Mouse (Mus musculus): ENCODE measurements around the gene Gm5414.
A peak's percentile ranks its signal among the peaks of the same experiment; 100 is the strongest.

The Gm5414 gene

DNA sequence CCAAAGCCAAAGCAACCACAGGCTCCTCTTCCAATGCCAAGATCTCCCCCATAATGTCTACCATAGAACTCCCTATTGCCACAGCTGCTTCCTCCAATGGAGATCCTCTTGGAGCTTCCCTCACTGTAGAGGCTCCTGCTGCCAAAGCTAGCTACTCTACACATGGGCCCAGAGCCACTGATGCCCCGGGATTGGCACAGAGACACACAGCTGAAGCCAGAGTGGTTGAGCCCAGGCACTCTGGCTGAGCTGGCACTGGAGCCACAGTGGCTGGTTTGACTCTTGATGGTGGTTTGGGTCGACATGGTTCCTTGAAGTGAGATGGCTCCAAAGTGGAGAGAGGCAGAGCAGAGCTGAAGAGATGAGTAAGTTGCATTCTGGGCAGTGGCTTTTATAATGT lies at the start of gene Gm5414:
TSS of gene Gm5414 (minus strand) at position 305 of the 400 bp plus-strand sequence.
- DNase-seq (ENCODE audit: low read depth, low spot score): no peak

DNA sequence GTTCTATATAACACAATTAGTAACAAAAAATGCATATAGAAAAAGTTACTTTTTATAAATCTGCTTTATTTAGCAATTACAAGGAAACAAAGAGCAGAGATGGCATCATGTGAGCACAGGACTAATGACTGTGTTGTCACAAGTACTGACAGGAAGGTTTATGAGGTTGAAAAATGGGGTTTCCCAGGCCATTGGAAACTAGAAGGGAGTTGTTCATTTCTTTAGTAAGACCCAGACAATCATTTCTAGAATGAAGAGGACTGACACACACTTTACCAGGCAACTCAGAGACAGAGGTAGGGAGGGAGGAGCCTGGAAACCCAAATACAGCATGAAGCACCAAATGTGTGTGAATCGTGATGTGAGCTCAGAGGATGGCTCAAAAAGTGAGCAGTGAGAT lies 48.0 kb upstream of the Gm5414 start:
- DNase-seq (ENCODE audit: low read depth, low spot score): no peak

GRCm38 (mm10) chr15:101652736-101653265 lies 24.8 kb upstream of the Gm5414 start:
- DNase-seq (ENCODE audit: low read depth, low spot score): peak; percentile 3

- DNase-seq (ENCODE audit: low read depth, low spot score): no peak
Measured at GRCm38 (mm10) chr15:101647280-101647679, 19.3 kb upstream of the Gm5414 start, which contains the start of gene Gm5478. Gene Gm5478, minus strand, starts transcription at chr15:101647380.

DNA sequence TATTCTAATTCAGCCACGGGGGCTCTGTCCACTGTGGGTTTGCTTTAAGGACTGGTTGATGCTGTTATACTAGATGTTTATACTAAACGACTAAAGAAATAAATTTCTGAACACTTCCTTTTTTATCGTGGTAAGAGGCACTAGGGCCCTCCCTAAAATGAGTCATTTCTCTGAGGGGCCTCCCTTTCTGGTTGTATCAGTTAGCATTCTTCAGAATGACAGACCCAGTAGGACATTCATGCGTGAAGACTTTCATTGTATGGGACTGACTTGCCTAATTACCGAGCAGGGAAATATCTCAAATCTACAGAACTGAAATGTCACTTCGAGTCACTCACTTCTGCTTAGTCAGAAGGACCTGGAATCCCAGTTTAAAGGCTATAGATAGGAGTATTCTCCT lies 28.9 kb downstream of the Gm5414 start:
- DNase-seq (ENCODE audit: low read depth, low spot score): no peak

DNA sequence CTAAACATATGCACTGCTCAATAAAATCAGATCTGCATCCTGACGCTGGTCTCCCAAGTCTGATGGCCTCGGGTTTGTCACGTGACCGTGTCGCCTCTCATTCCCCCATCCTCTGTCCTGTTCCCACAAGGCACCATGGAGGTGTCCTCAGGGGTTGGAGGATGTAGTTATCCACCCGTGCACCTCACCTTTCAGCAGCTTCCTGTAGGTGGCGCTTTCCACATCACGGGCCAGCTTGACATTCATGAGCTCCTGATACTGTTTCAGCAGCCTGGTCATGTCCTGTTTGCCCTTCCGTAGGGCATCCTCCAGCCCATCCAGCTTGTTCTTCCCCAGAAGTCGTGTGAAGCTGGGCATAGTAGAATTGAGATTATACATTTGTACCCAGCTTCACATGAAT lies 39.8 kb downstream of the Gm5414 start:
- DNase-seq (ENCODE audit: low read depth, low spot score): no peak

DNA sequence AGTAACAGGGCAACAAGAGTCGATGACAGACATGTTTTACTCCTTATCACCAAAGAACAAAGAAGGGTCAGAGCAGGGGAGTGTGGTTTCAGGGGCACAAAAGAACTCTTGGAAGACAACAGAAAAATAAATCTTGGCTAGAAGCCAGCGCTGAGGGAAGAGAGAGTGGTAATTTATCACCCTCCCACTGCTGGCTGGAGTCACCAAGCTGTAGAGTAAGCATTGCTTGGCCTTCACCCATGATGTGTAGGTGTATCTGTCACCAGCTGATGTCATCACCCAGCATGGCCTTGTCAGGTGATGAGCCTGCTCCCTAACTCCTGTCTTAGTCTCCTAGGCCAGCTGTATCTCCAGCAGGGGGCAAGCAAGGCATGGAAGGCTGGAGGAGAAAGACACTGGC lies 43.5 kb downstream of the Gm5414 start:
- no peak for DNase-seq (ENCODE audit: low read depth, low spot score)

DNA sequence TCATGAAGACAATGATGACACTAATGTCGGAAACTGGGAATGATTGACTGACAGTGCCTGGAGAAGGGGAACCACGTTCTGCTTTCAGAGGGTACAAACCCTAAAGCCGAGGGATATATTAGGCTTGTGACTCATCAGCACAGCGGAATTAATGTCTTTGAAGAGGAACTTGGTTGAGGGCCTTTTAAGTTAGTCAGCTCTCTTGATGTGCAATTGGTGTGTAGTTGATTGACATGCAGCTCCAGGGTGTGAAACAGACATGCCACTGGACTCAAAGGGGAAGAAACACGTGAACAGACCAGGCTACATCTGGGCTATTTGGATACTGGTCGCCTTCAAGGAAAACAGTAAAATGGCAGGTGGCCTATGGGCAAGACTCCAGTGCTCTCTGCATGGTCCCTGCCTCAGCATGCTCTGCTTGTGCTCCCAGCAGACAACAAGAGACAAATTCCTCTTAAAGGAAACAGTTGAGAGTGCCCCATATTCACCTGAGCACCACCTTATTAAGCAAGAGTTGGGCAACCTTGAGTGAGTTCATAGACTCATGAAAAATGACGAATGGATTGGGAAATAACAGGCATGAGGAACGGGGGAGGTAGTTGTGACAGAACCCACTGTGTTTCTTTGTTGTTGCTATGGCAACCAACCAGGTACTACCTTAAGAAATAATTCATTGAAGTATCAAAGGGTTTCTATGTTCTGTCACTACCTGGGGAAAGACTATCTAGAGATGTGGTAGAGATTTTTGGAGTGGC lies 44.6 kb downstream of the Gm5414 start:
- no peak for DNase-seq (ENCODE audit: low read depth, low spot score)

DNA sequence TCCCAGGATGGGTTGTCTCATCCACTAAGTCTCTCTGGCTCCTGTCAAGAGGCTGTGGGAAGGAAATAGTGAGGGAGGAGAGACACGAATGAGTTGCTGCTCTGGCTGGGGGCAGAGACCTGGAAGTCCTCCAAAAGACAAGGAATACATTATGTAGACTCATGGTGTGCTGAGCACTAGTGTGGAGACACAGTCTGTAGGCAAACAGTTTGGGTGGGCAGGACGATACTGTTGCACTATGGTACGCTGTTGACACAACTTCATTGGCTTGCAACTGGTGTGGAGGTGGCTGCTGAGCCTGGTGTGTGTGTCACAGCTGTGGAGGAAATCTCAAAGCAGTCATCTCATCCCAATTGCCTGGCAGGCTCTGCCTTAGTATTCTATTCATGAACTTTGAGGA lies 46.3 kb downstream of the Gm5414 start:
- no peak for DNase-seq (ENCODE audit: low read depth, low spot score)

DNA sequence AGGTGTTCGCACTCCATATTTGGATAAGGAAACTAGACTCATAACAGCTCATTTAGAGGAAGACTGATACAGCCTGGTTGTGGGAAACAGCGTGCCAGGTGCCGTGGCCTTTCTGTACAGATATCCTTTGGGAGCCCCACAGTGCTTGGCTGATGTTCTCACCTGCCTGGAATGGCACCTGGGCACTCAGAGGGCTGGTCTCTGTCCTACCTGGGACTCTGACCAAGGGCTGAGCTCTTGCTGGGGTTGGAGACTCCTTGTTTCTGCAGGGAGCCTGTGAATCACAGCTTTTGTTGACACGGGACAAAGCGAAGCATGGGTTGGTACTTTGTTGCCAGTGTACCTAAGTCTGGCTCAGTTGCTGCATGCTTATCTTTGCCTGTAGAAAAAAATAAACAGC lies 52.5 kb downstream of the Gm5414 start:
- DNase-seq (ENCODE audit: low read depth, low spot score): no peak
